Mouse (Mus musculus) cerebellum, postnatal 14 days (tissue): ENCODE measurements around the gene Pde4b.

Experiments
- DNase-seq, 2 experiments: peaks; one replicate each; pipeline ENCODE4 v3.0.0; 2021; ENCODE audit warnings: mixed read lengths in 2 of 2

Gene Pde4b

GRCm38 (mm10) chr4:102512940-102513339 lies 425.6 kb downstream of the Pde4b start:
- DNase-seq: no peak

- DNase-seq: no peak
Observed at GRCm38 (mm10) chr4:102513514-102513913, 426.2 kb downstream of the Pde4b start.

- DNase-seq: no peak
Observed at GRCm38 (mm10) chr4:102514972-102515835, 427.9 kb downstream of the Pde4b start.

GRCm38 (mm10) chr4:102516395-102516794 lies 429.1 kb downstream of the Pde4b start:
- no peak for DNase-seq

- peak; percentile 31 to 42 for DNase-seq
Observed at GRCm38 (mm10) chr4:102516982-102517630, 429.8 kb downstream of the Pde4b start.

GRCm38 (mm10) chr4:102517653-102518052 lies 430.3 kb downstream of the Pde4b start:
- DNase-seq: no peak

- no peak for DNase-seq
Observed at GRCm38 (mm10) chr4:102518341-102518740, 431.0 kb downstream of the Pde4b start.

GRCm38 (mm10) chr4:102520669-102521261 lies 433.4 kb downstream of the Pde4b start:
- no peak for DNase-seq

- DNase-seq: no peak
Observed at GRCm38 (mm10) chr4:102521434-102521833, 434.1 kb downstream of the Pde4b start.

- no peak for DNase-seq
Observed at GRCm38 (mm10) chr4:102527361-102527760, 440.0 kb downstream of the Pde4b start.

GRCm38 (mm10) chr4:102530797-102531196 lies 443.5 kb downstream of the Pde4b start:
- DNase-seq: no peak

GRCm38 (mm10) chr4:102531729-102532128 lies 444.4 kb downstream of the Pde4b start:
- DNase-seq: no peak

- peak; percentile 14 to 36 for DNase-seq
Observed at GRCm38 (mm10) chr4:102533183-102534048, 446.1 kb downstream of the Pde4b start.

- DNase-seq: peak; percentile 10 to 26
Observed at GRCm38 (mm10) chr4:102534049-102534730, 446.8 kb downstream of the Pde4b start.

- no peak for DNase-seq
Observed at GRCm38 (mm10) chr4:102535886-102536285, 448.5 kb downstream of the Pde4b start.

- no peak for DNase-seq
Observed at GRCm38 (mm10) chr4:102538266-102538665, 450.9 kb downstream of the Pde4b start.

- DNase-seq: no peak
Observed at GRCm38 (mm10) chr4:102538793-102539192, 451.4 kb downstream of the Pde4b start.

GRCm38 (mm10) chr4:102539598-102540180 lies 452.3 kb downstream of the Pde4b start:
- DNase-seq: no peak

- no peak for DNase-seq
Observed at GRCm38 (mm10) chr4:102542976-102543375, 455.6 kb downstream of the Pde4b start.

GRCm38 (mm10) chr4:102545226-102545625 lies 457.9 kb downstream of the Pde4b start:
- DNase-seq: no peak

- no peak for DNase-seq
Observed at GRCm38 (mm10) chr4:102555566-102555965, 468.2 kb downstream of the Pde4b start.

- DNase-seq: no peak
Observed at GRCm38 (mm10) chr4:102557006-102557405, 469.7 kb downstream of the Pde4b start.
